Mouse (Mus musculus): ENCODE results near the gene Defb35.
"Not testable (repeated sequence)": the region's sequence is repeated elsewhere in the genome, so short reads cannot be mapped to it uniquely, and the experiment has no call there.

Gene Defb35

GRCm38 (mm10) chr8:21938052-21938451 is at the start of gene Defb35:
Defb35 (plus strand) TSS chr8:21938352.
- DNase-seq (ENCODE audit: low read depth), result not testable (repeated sequence)

DNA sequence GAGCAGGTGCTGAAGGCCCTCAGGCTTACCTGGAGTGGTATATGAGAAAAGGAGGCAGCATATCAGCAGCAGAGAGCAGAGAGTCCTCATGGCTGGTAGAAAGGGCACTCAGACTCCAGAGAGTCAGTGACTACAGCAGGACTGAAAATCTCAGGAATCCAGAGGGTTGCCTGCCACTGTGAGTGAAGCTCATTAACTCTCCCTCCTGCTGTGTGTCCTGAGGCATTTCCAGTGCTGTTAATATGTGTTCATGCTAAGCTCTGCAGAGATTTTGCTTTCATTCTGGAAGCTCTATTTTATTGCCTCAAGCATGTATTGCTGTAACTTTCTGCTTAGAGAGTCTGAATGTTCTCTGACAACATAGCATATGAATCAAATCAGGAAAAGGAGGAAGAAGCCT is 31.9 kb upstream of the Defb35 start, which contains the start of gene Defb11:
Gene Defb11, minus strand, starts transcription at position 123 of the 400 bp plus-strand sequence.
- DNase-seq (ENCODE audit: low read depth), result not testable (repeated sequence)

- no peak for DNase-seq (ENCODE audit: low read depth)
These were observed 26.2 kb upstream of the Defb35 start for GRCm38 (mm10) chr8:21911931-21912330.

GRCm38 (mm10) chr8:21912554-21912953 is 25.6 kb upstream of the Defb35 start:
- no peak for DNase-seq (ENCODE audit: low read depth)

DNA sequence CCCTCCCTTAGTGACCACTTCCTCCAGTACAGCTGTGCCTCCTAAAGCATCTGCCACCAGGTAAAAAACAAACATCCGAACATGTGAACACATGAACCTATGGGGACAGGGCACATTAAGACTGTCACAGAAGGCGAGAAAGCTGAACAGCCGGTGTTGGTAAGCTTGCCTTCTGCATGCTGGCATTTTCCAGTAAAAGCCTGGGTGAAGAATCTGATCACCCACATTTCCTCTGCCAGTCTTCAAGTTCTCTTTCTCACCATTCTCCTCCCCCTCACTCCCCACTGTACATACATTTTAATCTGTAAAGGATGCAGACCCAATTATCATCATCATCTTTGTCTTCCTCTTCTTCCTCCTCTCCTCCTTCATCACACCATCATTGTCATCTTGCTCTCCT is 22.5 kb upstream of the Defb35 start:
- no peak for DNase-seq (ENCODE audit: low read depth)

DNA sequence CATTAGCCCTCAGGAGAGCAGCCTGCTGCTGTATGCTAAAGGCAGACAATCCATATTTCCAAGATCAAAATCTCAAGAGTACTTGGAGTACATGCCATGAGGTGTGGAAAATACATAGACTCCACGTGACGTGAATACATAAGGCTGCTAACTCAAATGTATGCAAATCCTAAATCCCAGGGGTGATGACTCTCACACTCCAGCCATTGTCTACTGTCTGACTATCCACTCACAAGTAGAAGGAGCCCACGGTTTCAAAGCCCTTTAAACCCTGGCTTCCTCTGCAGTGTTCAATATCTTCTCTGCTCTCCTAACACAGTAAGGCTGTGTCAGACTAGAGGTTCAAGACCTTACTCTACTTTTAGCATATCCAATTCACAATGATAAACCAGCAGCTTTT is 7.4 kb upstream of the Defb35 start:
- DNase-seq (ENCODE audit: low read depth), result not testable (repeated sequence)

DNA sequence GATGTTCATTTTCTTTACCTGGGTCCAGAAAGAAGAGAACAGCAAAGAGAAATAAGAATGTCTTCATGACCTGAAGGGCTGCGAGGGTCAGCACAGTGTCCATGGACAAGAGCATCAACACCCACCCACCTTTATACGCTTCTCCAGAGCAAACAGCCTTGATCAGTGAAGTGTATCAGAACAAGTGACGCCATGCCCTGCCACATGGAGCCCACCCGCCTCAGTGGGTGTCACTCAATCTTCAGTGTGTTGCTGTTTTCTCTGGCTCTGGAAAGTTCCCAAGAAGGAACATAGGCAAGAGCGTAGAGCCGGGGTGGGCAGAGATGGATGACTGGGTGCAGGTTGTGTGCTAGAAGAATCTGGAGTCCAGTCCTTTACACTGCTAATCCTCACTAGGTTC is 5.5 kb upstream of the Defb35 start, which contains the start of gene Defb15:
Gene Defb15, minus strand, starts transcription at position 101 of the 400 bp plus-strand sequence.
- DNase-seq (ENCODE audit: low read depth), result no peak

GRCm38 (mm10) chr8:21946462-21946861 is 8.3 kb downstream of the Defb35 start, which contains the start of gene Defb13:
Defb13 (plus strand) TSS chr8:21946762.
- DNase-seq (ENCODE audit: low read depth), result no peak

DNA sequence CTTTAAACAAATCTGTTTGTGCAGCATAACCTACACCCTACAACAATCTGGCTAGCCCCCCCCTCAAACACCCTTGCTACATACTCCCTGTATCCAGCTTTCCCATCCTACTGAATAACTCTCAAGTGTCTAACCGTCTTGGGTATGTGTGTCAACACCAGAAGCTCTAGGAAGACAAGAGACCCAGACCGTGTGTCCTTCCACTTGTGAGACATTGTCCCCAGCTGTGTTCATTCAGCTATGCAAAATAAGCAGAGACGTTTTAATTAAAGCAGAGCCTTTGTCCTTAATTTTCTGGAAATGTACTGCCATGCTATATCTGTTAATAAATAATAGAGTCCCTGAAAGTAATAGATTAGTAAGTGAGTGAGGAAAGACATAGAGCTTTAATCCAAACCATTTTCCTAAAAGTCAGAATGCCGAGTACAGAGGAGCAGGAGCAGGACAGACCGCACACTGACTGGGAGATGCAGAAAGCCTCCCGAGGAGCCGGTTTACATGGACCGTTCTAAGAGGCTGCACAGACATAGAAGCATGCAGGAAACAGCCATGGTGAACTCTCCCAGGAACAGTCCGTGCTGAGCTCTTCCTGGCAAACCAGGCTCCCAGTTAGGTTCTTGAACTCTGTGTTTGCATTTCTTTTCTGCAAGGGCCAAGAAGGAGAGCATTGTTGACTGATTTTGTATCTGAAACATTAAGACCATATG is 9.3 kb downstream of the Defb35 start:
- no peak for DNase-seq (ENCODE audit: low read depth)

GRCm38 (mm10) chr8:21955321-21955720 is 17.2 kb downstream of the Defb35 start:
- DNase-seq (ENCODE audit: low read depth), result peak; percentile 27

GRCm38 (mm10) chr8:21956336-21956735 is 18.2 kb downstream of the Defb35 start:
- DNase-seq (ENCODE audit: low read depth), result no peak

- no peak for DNase-seq (ENCODE audit: low read depth)
These were observed 20.3 kb downstream of the Defb35 start, which contains the start of gene Fam90a1a for GRCm38 (mm10) chr8:21958414-21958813. Fam90a1a (plus strand) TSS chr8:21958714.

DNA sequence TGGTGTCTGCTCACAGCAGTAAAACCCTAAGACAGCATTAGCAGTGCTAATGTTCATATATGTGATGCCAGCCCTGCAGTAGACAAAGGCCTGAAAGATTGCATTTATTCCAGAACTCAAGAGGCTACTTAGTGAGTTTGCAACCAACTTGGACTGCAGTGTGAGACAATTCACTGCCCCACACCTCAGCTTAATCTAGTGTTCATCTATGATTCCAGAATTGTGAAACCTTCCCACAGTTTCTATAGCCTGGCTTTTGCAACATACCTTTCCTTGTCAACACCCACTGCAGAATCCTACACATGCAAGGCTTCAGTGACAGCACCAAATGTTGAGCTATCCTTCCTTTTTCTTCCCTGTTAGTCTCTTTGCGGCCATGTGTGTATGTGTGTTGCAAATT is 28.5 kb downstream of the Defb35 start:
- no peak for DNase-seq (ENCODE audit: low read depth)

DNA sequence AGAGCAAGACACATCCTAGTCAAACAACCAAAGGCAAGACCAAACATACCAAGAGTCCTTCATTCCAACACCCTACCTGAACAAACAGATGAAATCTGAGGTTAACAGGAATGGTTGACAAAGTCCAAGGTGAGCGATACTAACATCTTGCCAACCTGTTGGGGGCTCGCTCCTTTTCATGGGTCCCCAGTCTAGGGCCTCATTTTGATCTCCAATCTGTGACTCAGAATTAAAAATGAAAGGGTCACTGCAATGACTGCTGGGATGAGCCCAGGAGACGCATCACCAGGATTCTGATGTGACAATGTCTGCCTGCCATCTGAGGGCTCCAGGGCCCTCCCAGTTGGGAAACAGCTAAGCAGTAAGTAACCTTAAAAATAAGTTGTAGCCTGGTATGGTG is 31.3 kb downstream of the Defb35 start, which contains the start of gene Ccdc70:
Gene Ccdc70, plus strand, starts transcription at position 301 of the 400 bp plus-strand sequence.
- DNase-seq (ENCODE audit: low read depth), result no peak

- no peak for DNase-seq (ENCODE audit: low read depth)
These were observed 40.0 kb downstream of the Defb35 start for GRCm38 (mm10) chr8:21978193-21978592.

DNA sequence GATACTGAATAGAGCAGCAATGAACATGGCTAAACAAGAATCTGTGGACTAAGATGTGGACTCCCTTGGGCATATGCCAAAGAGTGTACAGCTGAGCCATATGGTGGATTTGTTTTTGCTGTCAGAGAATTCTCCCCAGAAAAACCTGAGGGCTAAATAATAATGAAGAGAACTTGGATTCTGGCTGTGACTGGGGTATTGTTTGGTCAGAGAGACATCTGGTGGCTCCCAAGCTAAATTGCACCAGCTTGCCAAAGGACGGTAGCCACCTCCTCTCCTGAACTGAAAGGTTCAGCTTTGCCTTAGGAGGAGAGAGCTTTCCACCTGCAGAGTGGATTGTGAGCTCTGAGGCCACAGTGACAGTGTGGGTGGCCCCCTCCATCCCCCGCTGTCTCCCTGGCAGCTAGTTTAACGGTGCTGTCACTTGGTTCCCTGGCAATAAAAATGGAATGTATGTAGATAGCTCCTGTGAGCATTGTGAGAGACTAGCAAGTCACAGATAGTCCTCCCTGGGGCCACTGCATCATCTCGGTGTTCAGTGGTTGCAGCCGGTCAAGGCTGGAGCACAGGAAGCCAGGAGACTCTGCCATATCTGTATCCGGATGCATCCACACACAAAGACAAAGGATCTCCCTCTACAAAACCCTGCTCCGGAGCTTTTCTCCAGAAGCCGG is 43.6 kb downstream of the Defb35 start:
- DNase-seq (ENCODE audit: low read depth), result no peak
